Mouse (Mus musculus): Measurements from ENCODE around the gene Cd24a. TPM values are rescaled to one million over a fixed set of nuclear protein-coding genes. Genes with fewer than 3 reads are reported as not detected.

Cd24a gene
- 169 and 441 TPM in 2 replicates for polyA plus RNA-seq (2012; ENCODE audit: low replicate concordance)

GRCm38 (mm10) chr10:43577997-43578331 is at the start of gene Cd24a:
Gene Cd24a (plus strand): TSS chr10:43578284.

DNA sequence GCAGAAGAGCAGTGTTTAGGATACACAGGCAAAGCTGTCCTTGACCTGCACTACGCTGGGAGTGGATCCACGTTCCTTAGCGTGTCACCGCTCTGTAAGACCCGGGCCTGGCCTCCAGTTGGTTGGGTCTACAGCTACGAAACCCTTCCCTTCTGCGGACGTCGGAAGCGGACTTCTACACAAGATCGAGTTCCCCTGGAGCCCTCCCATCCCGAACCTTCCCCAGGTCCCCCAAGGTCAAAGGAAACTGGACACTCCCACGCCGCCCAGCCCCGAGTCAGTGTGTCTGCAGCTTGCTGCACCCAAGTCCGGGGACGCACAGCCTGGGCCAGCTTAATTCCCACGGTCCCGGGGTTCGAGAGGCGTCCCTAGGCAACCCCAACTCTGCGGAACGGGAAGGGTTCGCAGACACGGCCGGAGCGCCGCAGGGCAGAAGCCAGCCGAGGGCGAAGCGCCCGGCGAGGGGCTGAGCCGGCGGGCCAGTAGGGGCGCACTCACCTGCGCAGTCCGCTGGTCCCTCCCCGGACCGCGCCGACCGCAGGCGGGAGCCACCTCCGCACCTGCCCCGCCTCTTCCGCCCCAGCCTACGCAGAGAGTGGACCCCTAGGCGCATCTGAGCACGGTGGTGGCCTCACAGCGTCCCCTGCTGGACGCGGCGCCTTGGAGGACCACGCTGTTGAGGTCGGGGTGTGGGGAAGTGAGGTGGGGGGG is 37.5 kb upstream of the Cd24a start, which contains the start of gene 1700021F05Rik:
1700021F05Rik (minus strand) TSS at position 553 of the 711 bp plus-strand sequence.

Other genes starting within 250 kb of the Cd24a start
- gene Bend3, start 99.5 kb upstream of the Cd24a start, polyA plus RNA-seq (2012; ENCODE audit: low replicate concordance), result 3.3 and 3.9 TPM in 2 replicates
- gene Gm9803, start 54.2 kb upstream of the Cd24a start, polyA plus RNA-seq (2012; ENCODE audit: low replicate concordance), result 14.7 and 19.1 TPM in 2 replicates
- 4.6 and 8.5 TPM in 2 replicates for gene 1700021F05Rik, start 37.3 kb upstream of the Cd24a start, polyA plus RNA-seq (2012; ENCODE audit: low replicate concordance)